Mouse (Mus musculus) 416B (cell line): ENCODE measurements around the gene Tppp2.

Experiments used
- DNase-seq: peaks from one replicate; pipeline ENCODE4 v3.0.0; 2011; ENCODE audit warnings: low read depth

The Tppp2 gene

GRCm38 (mm10) chr14:51960316-51960715 lies 42.1 kb downstream of the Tppp2 start:
- DNase-seq: peak; percentile 16

- no peak for DNase-seq
Measured at GRCm38 (mm10) chr14:51967400-51967799, 49.2 kb downstream of the Tppp2 start.
